Mouse (Mus musculus) kidney, embryonic 16.5 days (tissue): ENCODE data around the gene Slc15a4. TPM values are rescaled to one million over a fixed set of nuclear protein-coding genes. Genes with fewer than 3 reads are reported as not detected.

Experiments
- ATAC-seq: fragments of 200-750 bp; cut with Nextera tagmentation; 2 replicates; pipeline ENCODE4 v1.8.0; 2017; ENCODE audit warnings: moderate TSS enrichment; ENCODE audit not compliant: low FRiP score, low TSS enrichment
- H3K27ac ChIP-seq: fragments of 300-500 bp; sonication (generic); 2 replicates; pipeline ENCODE4 v1.5.1; 2014; ENCODE audit warnings: low read length
- H3K27me3 ChIP-seq: fragments of 300-500 bp; sonication (generic); 2 replicates; pipeline ENCODE4 v1.6.1; 2014; ENCODE audit warnings: low read length, control low read depth, mixed read lengths; ENCODE audit not compliant: insufficient read depth
- H3K36me3 ChIP-seq: fragments of 300-500 bp; sonication (generic); 2 replicates; pipeline ENCODE4 v1.6.1; 2014; ENCODE audit warnings: low read length, control low read depth, mixed read lengths; ENCODE audit not compliant: insufficient read depth
- H3K4me1 ChIP-seq: fragments of 300-500 bp; sonication (generic); 2 replicates; pipeline ENCODE4 v1.6.1; 2014; ENCODE audit warnings: low read length, control low read depth, mixed read lengths; ENCODE audit not compliant: insufficient read depth
- H3K4me2 ChIP-seq: fragments of 300-500 bp; sonication (generic); replicated peaks from 2 replicates; pipeline ENCODE4 v1.6.1; 2014; ENCODE audit warnings: low read depth, low read length
- H3K4me3 ChIP-seq: fragments of 300-500 bp; sonication (generic); 2 replicates; pipeline ENCODE4 v1.5.1; 2014; ENCODE audit warnings: mild to moderate bottlenecking, low read length
- H3K9ac ChIP-seq: fragments of 300-500 bp; sonication (generic); replicated peaks from 2 replicates; pipeline ENCODE4 v1.6.1; 2014; ENCODE audit warnings: low read length
- H3K9me3 ChIP-seq: fragments of 300-500 bp; sonication (generic); 2 replicates; pipeline ENCODE4 v1.6.1; 2016; ENCODE audit warnings: low read length, control low read depth
- WGBS: fragments of 180-500 bp; shearing (Covaris S2); extraction: QIAGEN DNeasy Blood & Tissue Kit; methylation state at CpG from one replicate; pipeline ENCODE4 v1.1.7; 2014; 5-methylcytosine and 5-hydroxymethylcytosine counted together
- polyA plus RNA-seq: library from polyadenylated mRNA; unstranded; fragments of >200 nt; fragmentation: Nextera tagmentation; extraction: Ambion mirVana; gene quantifications from 2 replicates; pipeline ENCODE4 v1.2.1, GENCODE M21; 2015

The Slc15a4 gene
- polyA plus RNA-seq, 1 experiment from 2014 or later, result 23.3 TPM

- Histone ChIP-seq H3K36me3 (no peaks in the 10 kb centered on the region), H3K9ac (no peak overlapping the region), H3K27me3 (no peaks in the 10 kb centered on the region), H3K27ac (no peak overlapping the region), H3K4me1 (no peaks in the 10 kb centered on the region), H3K9me3 (no peaks in the 10 kb centered on the region), H3K4me2 (no peak overlapping the region), H3K4me3 (no peak overlapping the region)
- WGBS, result 83% methylated on average over 10 of the region's 10 CpGs
- ATAC-seq, result no peak
These were observed 8.1 kb downstream of the Slc15a4 start for GRCm38 (mm10) chr5:127624427-127625213.

GRCm38 (mm10) chr5:127621108-127621507 is 11.6 kb downstream of the Slc15a4 start:
- Histone ChIP-seq H3K4me1 (peaks cover 3% of the 10 kb centered on the region), H3K9me3 (no peaks in the 10 kb centered on the region), H3K4me2 (no peak overlapping the region), H3K36me3 (no peaks in the 10 kb centered on the region), H3K27me3 (no peaks in the 10 kb centered on the region), H3K4me3 (no peak overlapping the region), H3K27ac (no peak overlapping the region), H3K9ac (no peak overlapping the region)
- 83% methylated on average over 10 of the region's 10 CpGs for WGBS
- ATAC-seq, result no peak

- H3K27ac ChIP-seq, result no peak overlapping the region
- no peaks in the 10 kb centered on the region for H3K9me3 ChIP-seq
- H3K4me3 ChIP-seq, result no peak overlapping the region
- H3K4me2 ChIP-seq, result no peak overlapping the region
- no peaks in the 10 kb centered on the region for H3K27me3 ChIP-seq
- H3K4me1 ChIP-seq, result peaks cover 10% of the 10 kb centered on the region
- no peak overlapping the region for H3K9ac ChIP-seq
- 81% methylated on average over 8 of the region's 8 CpGs for WGBS
- no peaks in the 10 kb centered on the region for H3K36me3 ChIP-seq
- no peak for ATAC-seq
These were observed 12.3 kb downstream of the Slc15a4 start for GRCm38 (mm10) chr5:127620371-127620770.

- ATAC-seq, result no peak
- Histone ChIP-seq H3K9me3 (no peaks in the 10 kb centered on the region), H3K4me1 (peaks cover 16% of the 10 kb centered on the region), H3K27me3 (no peaks in the 10 kb centered on the region), H3K9ac (no peak overlapping the region), H3K36me3 (no peaks in the 10 kb centered on the region), H3K4me3 (no peak overlapping the region), H3K27ac (no peak overlapping the region), H3K4me2 (no peak overlapping the region)
- 63% methylated on average over 3 of the region's 3 CpGs for WGBS
These were observed 13.9 kb downstream of the Slc15a4 start for GRCm38 (mm10) chr5:127618834-127619233.

- WGBS, result under 1% methylated on average over 76 of the region's 91 CpGs
- Histone ChIP-seq H3K9me3 (no peaks in the 10 kb centered on the region), H3K4me2 (peak overlapping the region; percentile 95), H3K27me3 (no peaks in the 10 kb centered on the region), H3K4me3 (peak overlapping the region; percentile 95), H3K27ac (peak overlapping the region; percentile 83), H3K36me3 (no peaks in the 10 kb centered on the region), H3K4me1 (peaks cover 16% of the 10 kb centered on the region), H3K9ac (peak overlapping the region; percentile 97)
- ATAC-seq, result peak; percentile 95
These were observed 15.6 kb downstream of the Slc15a4 start for GRCm38 (mm10) chr5:127616884-127617635.

GRCm38 (mm10) chr5:127616151-127616550 is 16.5 kb downstream of the Slc15a4 start:
- 3% methylated on average over 3 of the region's 5 CpGs for WGBS

GRCm38 (mm10) chr5:127615459-127615858 is 17.2 kb downstream of the Slc15a4 start:
- no peak for ATAC-seq
- peak overlapping the region; percentile 97 for H3K9ac ChIP-seq
- WGBS, result 87% methylated on average over 3 of the region's 3 CpGs

More at GRCm38 (mm10) chr5:127616151-127616550, 16.5 kb downstream of the Slc15a4 start:
- H3K36me3 ChIP-seq, result no peaks in the 10 kb centered on the region
- peaks cover 16% of the 10 kb centered on the region for H3K4me1 ChIP-seq
- H3K9me3 ChIP-seq, result no peaks in the 10 kb centered on the region
- H3K27me3 ChIP-seq, result no peaks in the 10 kb centered on the region
- H3K4me3 ChIP-seq, result peak overlapping the region; percentile 95
- ATAC-seq, result no peak
- peak overlapping the region; percentile 97 for H3K9ac ChIP-seq
- no peak overlapping the region for H3K27ac ChIP-seq
- peak overlapping the region; percentile 95 for H3K4me2 ChIP-seq

GRCm38 (mm10) chr5:127612397-127612796 is 20.3 kb downstream of the Slc15a4 start:
- Histone ChIP-seq H3K27ac (no peak overlapping the region), H3K27me3 (no peaks in the 10 kb centered on the region)
- 93% methylated on average over 6 of the region's 6 CpGs for WGBS

More at GRCm38 (mm10) chr5:127615459-127615858, 17.2 kb downstream of the Slc15a4 start:
- Histone ChIP-seq H3K27ac (no peak overlapping the region), H3K27me3 (no peaks in the 10 kb centered on the region), H3K9me3 (no peaks in the 10 kb centered on the region), H3K36me3 (no peaks in the 10 kb centered on the region), H3K4me2 (peak overlapping the region; percentile 95), H3K4me3 (peak overlapping the region; percentile 95), H3K4me1 (peaks cover 16% of the 10 kb centered on the region)

GRCm38 (mm10) chr5:127611881-127612280 is 20.8 kb downstream of the Slc15a4 start:
- no peak for ATAC-seq
- Histone ChIP-seq H3K4me2 (no peak overlapping the region), H3K36me3 (peaks cover 15% of the 10 kb centered on the region), H3K9me3 (no peaks in the 10 kb centered on the region), H3K4me3 (no peak overlapping the region), H3K27ac (no peak overlapping the region), H3K4me1 (peaks cover 16% of the 10 kb centered on the region), H3K27me3 (no peaks in the 10 kb centered on the region), H3K9ac (no peak overlapping the region)
- WGBS, result 74% methylated on average over 1 of the region's 1 CpGs

More at GRCm38 (mm10) chr5:127612397-127612796, 20.3 kb downstream of the Slc15a4 start:
- peaks cover 10% of the 10 kb centered on the region for H3K36me3 ChIP-seq
- ATAC-seq, result no peak
- H3K4me1 ChIP-seq, result peaks cover 16% of the 10 kb centered on the region
- no peak overlapping the region for H3K4me2 ChIP-seq
- H3K9me3 ChIP-seq, result no peaks in the 10 kb centered on the region
- no peak overlapping the region for H3K9ac ChIP-seq
- H3K4me3 ChIP-seq, result no peak overlapping the region
